Mouse (Mus musculus) midbrain, postnatal 0 days (tissue): Measurements from ENCODE around the gene Htra3. TPM values are rescaled to one million over a fixed set of nuclear protein-coding genes. Genes with fewer than 3 reads are reported as not detected.

ENCODE experiments used
- ATAC-seq: fragments of 200-750 bp; cut with Nextera tagmentation; 2 replicates; pipeline ENCODE4 v1.8.0; 2017; ENCODE audit warnings: moderate number of reproducible peaks, mild to moderate bottlenecking, moderate TSS enrichment, moderate library complexity; ENCODE audit not compliant: low FRiP score
- DNase-seq: peaks from one replicate; pipeline ENCODE4 v3.0.0-alpha.2; 2015; ENCODE audit warnings: low spot score
- H3K27ac ChIP-seq: fragments of 300-500 bp; sonication (generic); 2 replicates; pipeline ENCODE4 v1.5.1; 2014; ENCODE audit warnings: low read depth, mild to moderate bottlenecking, low read length, mixed read lengths
- H3K27me3 ChIP-seq: fragments of 300-500 bp; sonication (generic); 2 replicates; pipeline ENCODE4 v1.6.1; 2014; ENCODE audit warnings: low read length, control low read depth, mixed read lengths; ENCODE audit not compliant: insufficient read depth
- H3K36me3 ChIP-seq: fragments of 300-500 bp; sonication (generic); 2 replicates; pipeline ENCODE4 v1.6.1; 2014; ENCODE audit warnings: low read length, control low read depth, mixed read lengths; ENCODE audit not compliant: insufficient read depth
- H3K4me1 ChIP-seq: fragments of 300-500 bp; sonication (generic); 2 replicates; pipeline ENCODE4 v1.6.1; 2014; ENCODE audit warnings: mild to moderate bottlenecking, control low read depth, antibody characterized with exemption, low read length, mixed read lengths; ENCODE audit not compliant: insufficient read depth
- H3K4me2 ChIP-seq: fragments of 300-500 bp; sonication (generic); 2 replicates; pipeline ENCODE4 v1.6.1; 2014; ENCODE audit warnings: low read depth, mild to moderate bottlenecking, low read length, mixed read lengths; ENCODE audit not compliant: poor library complexity, severe bottlenecking
- H3K4me3 ChIP-seq: fragments of 300-500 bp; sonication (generic); 2 replicates; pipeline ENCODE4 v1.5.1; 2014; ENCODE audit warnings: low read depth, mild to moderate bottlenecking, low read length, moderate library complexity
- H3K9ac ChIP-seq: fragments of 300-500 bp; sonication (generic); replicated peaks from 2 replicates; pipeline ENCODE4 v1.6.1; 2014; ENCODE audit warnings: mild to moderate bottlenecking, low read length, moderate library complexity, mixed read lengths; ENCODE audit not compliant: poor library complexity, severe bottlenecking
- H3K9me3 ChIP-seq: fragments of 300-500 bp; sonication (generic); 2 replicates; pipeline ENCODE4 v1.6.1; 2016; ENCODE audit warnings: low read length, control low read depth
- CTCF ChIP-seq: IDR thresholded peaks from 2 replicates; pipeline ENCODE4 v1.5.1; 2016; ENCODE audit warnings: antibody characterized with exemption, mild to moderate bottlenecking
- WGBS: fragments of 180-500 bp; shearing (Covaris S2); extraction: QIAGEN DNeasy Blood & Tissue Kit; methylation state at CpG from one replicate; pipeline ENCODE4 v1.1.7; 2014; 5-methylcytosine and 5-hydroxymethylcytosine counted together
- polyA plus RNA-seq: library from polyadenylated mRNA; unstranded; fragments of >200 nt; fragmentation: Nextera tagmentation; extraction: Ambion mirVana; gene quantifications from 2 replicates; pipeline ENCODE4 v1.2.1, GENCODE M21; 2015
- total RNA-seq: library from RNA; depleted of rRNA; stranded (reverse); fragments of >200 nt; gene quantifications from 2 replicates; pipeline ENCODE4 v1.2.3, GENCODE M21; 2014; rRNA removed

The Htra3 gene
- total and polyA plus RNA-seq, 2 experiments from 2014 or later, result 19.9 to 20.9 TPM

GRCm38 (mm10) chr5:35609381-35609780, 70.2 kb downstream of the Htra3 start:
- no peak overlapping the region for H3K4me3 ChIP-seq
- no peak overlapping the region for H3K9ac ChIP-seq
- no peak for TF ChIP-seq CTCF
- H3K9me3 ChIP-seq, result no peaks in the 10 kb centered on the region
- H3K4me1 ChIP-seq, result peaks cover 5% of the 10 kb centered on the region; the same call in 1 of the 2 replicates
- no peaks in the 10 kb centered on the region for H3K27me3 ChIP-seq
- peaks cover 14% of the 10 kb centered on the region; the same call in 1 of the 2 replicates for H3K36me3 ChIP-seq
- 11% methylated on average over 12 of the region's 12 CpGs for WGBS
- H3K4me2 ChIP-seq, result no peak overlapping the region
- DNase-seq (peak; percentile 73), ATAC-seq (peak; percentile 28; the same call in 1 of the 2 replicates)
- H3K27ac ChIP-seq, result no peak overlapping the region

GRCm38 (mm10) chr5:35608559-35608958, 71.0 kb downstream of the Htra3 start:
- Histone ChIP-seq H3K36me3 (peaks cover 11% of the 10 kb centered on the region; the same call in 1 of the 2 replicates), H3K27ac (no peak overlapping the region), H3K27me3 (no peaks in the 10 kb centered on the region), H3K4me1 (peaks cover 5% of the 10 kb centered on the region; the same call in 1 of the 2 replicates), H3K9me3 (no peaks in the 10 kb centered on the region), H3K4me2 (no peak overlapping the region), H3K9ac (no peak overlapping the region), H3K4me3 (no peak overlapping the region)
- no peak for TF ChIP-seq CTCF
- ATAC-seq, result no peak
- WGBS, result 76% methylated on average over 5 of the region's 5 CpGs
- no peak for DNase-seq

- H3K9ac ChIP-seq, result no peak overlapping the region
- peaks cover 18% of the 10 kb centered on the region for H3K36me3 ChIP-seq
- ATAC-seq (0 out of 2 replicates have a peak, but pooled peaks have one; percentile 47), DNase-seq (no peak)
- no peak for TF ChIP-seq CTCF
- 73% methylated on average over 6 of the region's 7 CpGs for WGBS
- H3K9me3 ChIP-seq, result no peaks in the 10 kb centered on the region
- H3K4me2 ChIP-seq, result no peak overlapping the region
- no peak overlapping the region for H3K4me3 ChIP-seq
- H3K4me1 ChIP-seq, result peaks cover 5% of the 10 kb centered on the region; the same call in 1 of the 2 replicates
- no peaks in the 10 kb centered on the region for H3K27me3 ChIP-seq
- no peak overlapping the region for H3K27ac ChIP-seq
Observed at GRCm38 (mm10) chr5:35607784-35608183, 71.8 kb downstream of the Htra3 start.

- Histone ChIP-seq H3K9ac (no peak overlapping the region), H3K27ac (no peak overlapping the region), H3K4me2 (no peak overlapping the region), H3K4me1 (peaks cover 5% of the 10 kb centered on the region; the same call in 1 of the 2 replicates), H3K4me3 (no peak overlapping the region), H3K27me3 (no peaks in the 10 kb centered on the region), H3K9me3 (no peaks in the 10 kb centered on the region), H3K36me3 (peaks cover 25% of the 10 kb centered on the region)
- 96% methylated on average over 7 of the region's 7 CpGs for WGBS
- no peak for TF ChIP-seq CTCF
- DNase-seq (no peak), ATAC-seq (no peak)
Observed at GRCm38 (mm10) chr5:35606800-35607199, 72.8 kb downstream of the Htra3 start.

- DNase-seq (no peak), ATAC-seq (no peak)
- Histone ChIP-seq H3K4me1 (peaks cover 5% of the 10 kb centered on the region; the same call in 1 of the 2 replicates), H3K4me3 (no peak overlapping the region), H3K4me2 (no peak overlapping the region), H3K36me3 (peaks cover 34% of the 10 kb centered on the region), H3K9me3 (no peaks in the 10 kb centered on the region), H3K9ac (no peak overlapping the region), H3K27me3 (no peaks in the 10 kb centered on the region), H3K27ac (no peak overlapping the region)
- WGBS, result 81% methylated on average over 7 of the region's 7 CpGs
- no peak for TF ChIP-seq CTCF
Observed at GRCm38 (mm10) chr5:35605355-35605754, 74.2 kb downstream of the Htra3 start.

Other genes with a start within 250 kb of the Htra3 start
- gene Cpz, start 154.1 kb downstream of the Htra3 start, total RNA-seq, result 8.9 and 19.2 TPM in 2 replicates
- gene Cpz, start 154.1 kb downstream of the Htra3 start, polyA plus RNA-seq, result 1.7 and 2.3 TPM in 2 replicates
- 5.8 and 11.3 TPM in 2 replicates for gene Trmt44, start 104.7 kb downstream of the Htra3 start, total RNA-seq
- 3.4 and 4.9 TPM in 2 replicates for gene Trmt44, start 104.7 kb downstream of the Htra3 start, polyA plus RNA-seq
- 27.5 and 29.5 TPM in 2 replicates for gene Acox3, start 96.7 kb downstream of the Htra3 start, total RNA-seq
- gene Acox3, start 96.7 kb downstream of the Htra3 start, polyA plus RNA-seq, result 13.5 and 15.6 TPM in 2 replicates
- gene Sh3tc1, start 60.2 kb upstream of the Htra3 start, total RNA-seq, result 1.9 and 3.6 TPM in 2 replicates
- gene Sh3tc1, start 60.2 kb upstream of the Htra3 start, polyA plus RNA-seq, result 1.8 TPM in 2 replicates
- 44.9 and 51.4 TPM in 2 replicates for gene Ablim2, start 78.1 kb upstream of the Htra3 start, total RNA-seq
- 31.7 and 32.2 TPM in 2 replicates for gene Ablim2, start 78.1 kb upstream of the Htra3 start, polyA plus RNA-seq
- gene Afap1, start 213.5 kb upstream of the Htra3 start, total RNA-seq, result 65.4 and 80.9 TPM in 2 replicates
- 43.5 and 43.8 TPM in 2 replicates for gene Afap1, start 213.5 kb upstream of the Htra3 start, polyA plus RNA-seq